Comparison of ENCODE assay signal across 26 mouse cellular contexts in the genomic region with DNA sequence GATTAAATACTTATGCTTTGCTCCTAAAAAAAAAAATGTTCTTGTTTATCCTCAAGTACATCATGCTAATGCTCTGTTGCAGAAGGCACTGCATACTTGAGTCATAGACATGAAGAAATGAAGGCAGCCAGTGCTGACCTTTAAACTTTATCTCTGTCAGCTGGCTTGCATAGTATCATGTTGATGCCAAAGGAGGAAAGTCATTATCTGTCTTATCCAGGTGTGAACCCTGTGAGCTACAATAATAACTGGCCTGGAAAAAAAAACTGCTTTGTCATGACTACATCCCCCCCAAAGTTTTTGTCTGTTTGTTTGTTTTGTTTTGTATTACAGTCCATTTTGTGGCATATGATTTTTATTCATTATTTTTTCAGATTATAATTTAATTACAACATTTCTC.
A peak's percentile ranks its signal among the peaks of the same experiment; 100 is the strongest.
DNase-seq lines count a peak whose midpoint lies in the region; ATAC-seq and TF ChIP-seq lines count a peak whose summit lies in the region.
"Had no signal": no experiment of that assay in that cellular context is flagged by ENCODE, and none has a peak within 500 bp of the region (broad histone marks: within the 10 kb centered on the region; RNA-seq: fewer than 3 reads in every experiment).

No protein-coding gene starts in this region.

- H3K36me3 ChIP-seq in liver, embryonic 11.5 days (ENCODE audit: control insufficient read depth, insufficient read depth, low read length): no peaks in the 10 kb centered on the region
- H3K36me3 ChIP-seq in liver, postnatal 0 days (replicated peaks; ENCODE audit: insufficient read depth, low read length): no peaks in the 10 kb centered on the region
- H3K36me3 ChIP-seq: heart, embryonic 12.5 days; hindbrain, embryonic 10.5 days; kidney, embryonic 15.5 days; limb, embryonic 12.5 days; neural tube, embryonic 15.5 days had no signal

- H3K4me3 ChIP-seq in liver, embryonic 11.5 days (ENCODE audit: low read depth, low read length): no peak overlapping the region
- no peak overlapping the region for H3K4me3 ChIP-seq in liver, postnatal 0 days (ENCODE audit: low read depth, low read length)
- H3K4me3 ChIP-seq: heart, embryonic 12.5 days; hindbrain, embryonic 10.5 days; kidney, embryonic 15.5 days; limb, embryonic 12.5 days; neural tube, embryonic 15.5 days had no signal

- no peak overlapping the region for H3K27ac ChIP-seq in liver, embryonic 11.5 days (ENCODE audit: low read depth, low read length)
- H3K27ac ChIP-seq in liver, postnatal 0 days (ENCODE audit: low read depth): no peak overlapping the region
- H3K27ac ChIP-seq: hindbrain, embryonic 10.5 days; kidney, embryonic 15.5 days; limb, embryonic 12.5 days; neural tube, embryonic 15.5 days had no signal

- DNase-seq in 416B (ENCODE audit: low read depth): peak; percentile 40
- peak; percentile 30 for DNase-seq in c-Kit-negative CD71-positive TER-119-positive erythroid progenitor cells, embryonic 14.5 days (ENCODE audit: low read depth, low spot score)
- no peak for DNase-seq in liver, embryonic 11.5 days (ENCODE audit: low spot score)
- no peak for DNase-seq in liver, postnatal 0 days
- no peak for DNase-seq in adrenal gland, postnatal 14 days
- no peak for DNase-seq in adrenal gland, postnatal 36 days
- DNase-seq: adrenal gland, postnatal 25 days; B cell, adult 2 months; cerebellum, adult 18-20 months; cerebellum, postnatal 36 days; gastrocnemius, postnatal 14 days; heart, adult 18-20 months; heart, postnatal 10 days; kidney, adult 11 months; kidney, postnatal 36 days; lung, embryonic 14.5 days; right cerebral cortex, adult 18-20 months had no signal

- peak; percentile 91 for ATAC-seq in liver, embryonic 11.5 days (replicated peaks; ENCODE audit: low FRiP score)
- peak; percentile 87 for ATAC-seq in liver, postnatal 0 days
- no peak for ATAC-seq in granulocyte monocyte progenitor cell, adult 5-6 weeks (replicated peaks; ENCODE audit: poor library complexity, severe bottlenecking)
- ATAC-seq: activated CD4-positive, CD25-positive, alpha-beta regulatory T cell, adult 4 months; forebrain, embryonic 16.5 days had no signal

- H3K27me3 ChIP-seq in liver, embryonic 11.5 days (replicated peaks; ENCODE audit: control insufficient read depth, insufficient read depth, low read length): no peaks in the 10 kb centered on the region
- no peaks in the 10 kb centered on the region for H3K27me3 ChIP-seq in liver, postnatal 0 days (ENCODE audit: insufficient read depth, low read length)
- H3K27me3 ChIP-seq: CH12.LX; heart, embryonic 12.5 days; kidney, embryonic 15.5 days; limb, embryonic 12.5 days; neural tube, embryonic 15.5 days had no signal

- H3K4me1 ChIP-seq in liver, embryonic 11.5 days (replicated peaks; ENCODE audit: control insufficient read depth, insufficient read depth, low read length): 0 out of 2 replicates have a peak, but pooled peaks cover 7% of the 10 kb centered on the region
- H3K4me1 ChIP-seq in liver, postnatal 0 days (ENCODE audit: insufficient read depth): 0 out of 2 replicates have a peak, but pooled peaks cover 7% of the 10 kb centered on the region
- H3K4me1 ChIP-seq: heart, embryonic 12.5 days; hindbrain, embryonic 10.5 days; kidney, embryonic 15.5 days; limb, embryonic 12.5 days; neural tube, embryonic 15.5 days had no signal

- peak; percentile 96 for TF ChIP-seq EP300 in liver, postnatal 0 days (IDR thresholded peaks at IDR 0.05; ENCODE audit: low read depth)

- no peak overlapping the region for H3K9ac ChIP-seq in liver, embryonic 11.5 days (ENCODE audit: low read depth, low read length)
- H3K9ac ChIP-seq in liver, postnatal 0 days (replicated peaks): no peak overlapping the region
- H3K9ac ChIP-seq: heart, embryonic 12.5 days; kidney, embryonic 15.5 days; limb, embryonic 12.5 days; lung, embryonic 14.5 days; neural tube, embryonic 15.5 days had no signal

- no peak for TF ChIP-seq CTCF in liver, postnatal 0 days (IDR thresholded peaks at IDR 0.05; ENCODE audit: low read depth)

- no peak overlapping the region for H3K4me2 ChIP-seq in liver, embryonic 11.5 days
- H3K4me2 ChIP-seq in liver, postnatal 0 days (ENCODE audit: low read depth, low read length): no peak overlapping the region
- H3K4me2 ChIP-seq: heart, embryonic 12.5 days; kidney, embryonic 15.5 days; limb, embryonic 12.5 days; lung, embryonic 14.5 days; neural tube, embryonic 15.5 days had no signal

- no peaks in the 10 kb centered on the region for H3K9me3 ChIP-seq in liver, embryonic 11.5 days (ENCODE audit: control insufficient read depth, low read length)
- H3K9me3 ChIP-seq in liver, postnatal 0 days (ENCODE audit: low read length): no peaks in the 10 kb centered on the region
- H3K9me3 ChIP-seq: heart, embryonic 12.5 days; hindbrain, embryonic 10.5 days; kidney, embryonic 15.5 days; limb, embryonic 12.5 days; neural tube, embryonic 15.5 days had no signal

Comparison
In these comparisons a context has a peak if more than half of its experiments do, and no peak if none do; other contexts are left out.
1. DNase-seq: peak in 416B (single experiment) and c-Kit-negative CD71-positive TER-119-positive erythroid progenitor cells, embryonic 14.5 days (single experiment); none in liver, embryonic 11.5 days (single experiment), liver, postnatal 0 days (single experiment), adrenal gland, postnatal 14 days (single experiment) and adrenal gland, postnatal 36 days (0 of 2).